Mouse (Mus musculus): ENCODE data around the gene Tbata. TPM values are rescaled to one million over a fixed set of nuclear protein-coding genes. Genes with fewer than 3 reads are reported as not detected.

The Tbata gene
- polyA plus RNA-seq, 1 experiment from 2014 or later: not detected

DNA sequence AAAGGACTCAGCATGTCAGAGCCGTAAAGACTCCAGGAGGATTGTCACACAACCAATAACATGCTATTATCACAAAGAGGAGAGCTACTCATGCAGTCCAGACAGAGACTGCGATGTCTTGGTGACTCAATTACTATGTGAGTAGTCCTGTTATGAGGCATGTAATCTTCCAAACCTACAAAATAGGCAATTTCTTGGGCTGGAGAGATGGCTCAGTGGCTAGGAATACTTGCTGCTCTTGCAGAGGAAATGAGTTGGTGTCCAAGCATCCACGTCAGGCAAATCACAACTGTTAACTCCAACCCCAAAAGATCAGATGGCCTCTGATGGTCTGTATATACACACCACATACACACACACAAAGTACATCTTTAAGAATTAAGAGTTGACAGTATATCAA is 16.1 kb upstream of the Tbata start:
- DNase-seq (ENCODE audit: low spot score) (no peak), ATAC-seq (replicated peaks; ENCODE audit: low FRiP score) (no peak)
- Histone ChIP-seq H3K4me1 (replicated peaks; ENCODE audit: control insufficient read depth, insufficient read depth, low read length) (no peaks in the 10 kb centered on the region), H3K4me3 (ENCODE audit: low read depth, low read length) (no peak overlapping the region), H3K27ac (ENCODE audit: low read depth, low read length) (no peak overlapping the region), H3K36me3 (ENCODE audit: control insufficient read depth, insufficient read depth, low read length) (no peaks in the 10 kb centered on the region), H3K9ac (ENCODE audit: low read length) (no peak overlapping the region), H3K27me3 (ENCODE audit: control insufficient read depth, insufficient read depth, low read length) (no peaks in the 10 kb centered on the region), H3K4me2 (ENCODE audit: low read depth, low read length, severe bottlenecking) (no peak overlapping the region), H3K9me3 (ENCODE audit: control insufficient read depth, low read length) (no peaks in the 10 kb centered on the region)
- WGBS: 87% methylated on average over 3 of the region's 3 CpGs

DNA sequence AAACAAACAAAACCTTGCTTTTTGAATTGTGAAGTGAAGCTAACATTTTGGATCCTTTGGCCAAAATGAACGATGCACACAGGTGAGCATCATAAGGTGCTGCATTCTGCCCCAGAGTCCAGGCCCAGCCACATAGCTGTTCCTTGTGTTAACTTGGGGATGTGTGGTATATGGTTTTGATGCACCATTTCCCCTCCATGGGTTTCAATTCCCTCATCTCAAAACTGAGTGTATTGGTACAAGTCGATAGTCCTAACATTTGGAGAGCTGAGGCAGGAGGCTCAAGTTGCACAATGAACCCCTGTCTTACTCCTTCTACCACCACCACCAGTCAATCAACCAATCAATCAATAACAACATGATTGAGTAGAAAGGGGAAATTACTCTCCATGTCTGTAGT is 15.3 kb upstream of the Tbata start:
- H3K27ac ChIP-seq (ENCODE audit: low read depth, low read length): no peak overlapping the region
- no peaks in the 10 kb centered on the region for H3K9me3 ChIP-seq (ENCODE audit: control insufficient read depth, low read length)
- H3K9ac ChIP-seq (ENCODE audit: low read length): no peak overlapping the region
- no peaks in the 10 kb centered on the region for H3K36me3 ChIP-seq (ENCODE audit: control insufficient read depth, insufficient read depth, low read length)
- H3K4me1 ChIP-seq (replicated peaks; ENCODE audit: control insufficient read depth, insufficient read depth, low read length): no peaks in the 10 kb centered on the region
- DNase-seq (ENCODE audit: low spot score) (no peak), ATAC-seq (replicated peaks; ENCODE audit: low FRiP score) (no peak)
- H3K4me3 ChIP-seq (ENCODE audit: low read depth, low read length): no peak overlapping the region
- WGBS: 93% methylated on average over 2 of the region's 2 CpGs
- no peak overlapping the region for H3K4me2 ChIP-seq (ENCODE audit: low read depth, low read length, severe bottlenecking)
- H3K27me3 ChIP-seq (ENCODE audit: control insufficient read depth, insufficient read depth, low read length): no peaks in the 10 kb centered on the region

DNA sequence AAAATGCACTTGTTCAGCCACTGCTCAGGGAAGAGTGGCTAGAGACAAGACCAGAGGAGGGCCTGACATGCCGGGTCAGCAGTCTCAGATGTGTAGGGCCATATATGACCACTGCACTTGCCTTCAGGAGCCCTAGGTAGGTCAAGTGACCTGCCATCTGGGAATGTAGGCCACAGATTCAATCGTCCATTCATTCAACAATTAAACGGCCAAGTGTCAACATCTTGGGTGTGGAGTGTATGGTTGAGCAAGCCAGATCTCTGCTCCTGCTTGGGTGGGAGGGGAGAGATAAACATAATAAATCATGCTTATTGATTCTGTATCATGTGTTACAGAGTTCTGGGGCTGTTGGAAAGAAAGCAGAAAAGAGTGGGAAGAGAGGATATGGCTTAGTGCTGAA is 13.2 kb upstream of the Tbata start:
- Histone ChIP-seq H3K9ac (ENCODE audit: low read length) (no peak overlapping the region), H3K27me3 (ENCODE audit: control insufficient read depth, insufficient read depth, low read length) (no peaks in the 10 kb centered on the region), H3K27ac (ENCODE audit: low read depth, low read length) (no peak overlapping the region), H3K9me3 (ENCODE audit: control insufficient read depth, low read length) (no peaks in the 10 kb centered on the region), H3K4me1 (replicated peaks; ENCODE audit: control insufficient read depth, insufficient read depth, low read length) (no peaks in the 10 kb centered on the region), H3K4me2 (ENCODE audit: low read depth, low read length, severe bottlenecking) (no peak overlapping the region), H3K36me3 (ENCODE audit: control insufficient read depth, insufficient read depth, low read length) (no peaks in the 10 kb centered on the region), H3K4me3 (ENCODE audit: low read depth, low read length) (no peak overlapping the region)
- WGBS: 79% methylated on average over 3 of the region's 3 CpGs
- ATAC-seq (replicated peaks; ENCODE audit: low FRiP score) (no peak), DNase-seq (ENCODE audit: low spot score) (no peak)

DNA sequence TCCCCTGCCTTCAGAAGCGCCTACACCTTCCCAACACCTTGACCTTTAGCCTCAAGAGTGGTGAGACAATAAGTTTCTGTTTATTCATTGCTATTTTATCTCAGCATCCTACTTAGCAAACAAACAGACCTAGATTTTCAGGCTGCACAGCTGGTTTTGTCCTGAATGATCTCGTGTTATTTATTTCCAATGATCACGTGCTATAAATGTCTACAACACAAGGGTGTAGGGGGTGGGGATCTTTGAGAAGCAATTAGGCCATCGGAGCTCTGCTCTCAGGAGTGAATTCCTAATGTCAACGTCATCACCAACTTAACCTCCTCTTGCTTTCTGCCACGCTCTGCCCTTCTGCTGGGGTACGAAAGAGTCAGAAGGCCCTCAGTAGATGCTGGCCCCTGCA is 11.7 kb upstream of the Tbata start:
- no peak for ATAC-seq (replicated peaks; ENCODE audit: low FRiP score)
- H3K9me3 ChIP-seq (ENCODE audit: control insufficient read depth, low read length): no peaks in the 10 kb centered on the region
- DNase-seq (ENCODE audit: low spot score): no peak
- no peak overlapping the region for H3K27ac ChIP-seq (ENCODE audit: low read depth, low read length)
- H3K4me3 ChIP-seq (ENCODE audit: low read depth, low read length): no peak overlapping the region
- WGBS: 87% methylated on average over 7 of the region's 7 CpGs
- H3K4me2 ChIP-seq (ENCODE audit: low read depth, low read length, severe bottlenecking): no peak overlapping the region
- no peaks in the 10 kb centered on the region for H3K36me3 ChIP-seq (ENCODE audit: control insufficient read depth, insufficient read depth, low read length)
- no peak overlapping the region for H3K9ac ChIP-seq (ENCODE audit: low read length)
- no peaks in the 10 kb centered on the region for H3K4me1 ChIP-seq (replicated peaks; ENCODE audit: control insufficient read depth, insufficient read depth, low read length)
- H3K27me3 ChIP-seq (ENCODE audit: control insufficient read depth, insufficient read depth, low read length): no peaks in the 10 kb centered on the region

DNA sequence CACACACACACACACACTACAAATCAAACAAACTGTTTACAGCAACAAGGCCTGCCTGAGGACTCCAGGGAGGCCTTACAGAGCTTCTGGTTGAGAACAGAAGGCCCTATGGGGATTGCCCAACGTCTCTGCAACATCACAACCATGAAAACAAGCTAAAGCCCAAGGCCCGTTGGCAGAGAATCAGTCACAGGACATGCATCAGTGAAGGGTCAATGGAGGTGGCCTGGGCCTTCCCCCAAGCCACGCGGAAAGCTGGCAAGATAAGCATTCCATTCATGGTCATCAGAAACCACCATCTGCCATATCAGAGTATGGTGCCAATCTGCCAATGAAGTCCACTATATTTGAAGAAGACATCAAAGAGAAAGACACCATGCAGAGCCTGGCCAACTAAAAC is 11.1 kb upstream of the Tbata start:
- H3K4me3 ChIP-seq (ENCODE audit: low read depth, low read length): no peak overlapping the region
- H3K27ac ChIP-seq (ENCODE audit: low read depth, low read length): no peak overlapping the region
- H3K9me3 ChIP-seq (ENCODE audit: control insufficient read depth, low read length): no peaks in the 10 kb centered on the region
- no peaks in the 10 kb centered on the region for H3K4me1 ChIP-seq (replicated peaks; ENCODE audit: control insufficient read depth, insufficient read depth, low read length)
- no peak overlapping the region for H3K4me2 ChIP-seq (ENCODE audit: low read depth, low read length, severe bottlenecking)
- WGBS: 86% methylated on average over 4 of the region's 4 CpGs
- DNase-seq (ENCODE audit: low spot score) (no peak), ATAC-seq (replicated peaks; ENCODE audit: low FRiP score) (no peak)
- H3K27me3 ChIP-seq (ENCODE audit: control insufficient read depth, insufficient read depth, low read length): no peaks in the 10 kb centered on the region
- no peaks in the 10 kb centered on the region for H3K36me3 ChIP-seq (ENCODE audit: control insufficient read depth, insufficient read depth, low read length)
- no peak overlapping the region for H3K9ac ChIP-seq (ENCODE audit: low read length)

DNA sequence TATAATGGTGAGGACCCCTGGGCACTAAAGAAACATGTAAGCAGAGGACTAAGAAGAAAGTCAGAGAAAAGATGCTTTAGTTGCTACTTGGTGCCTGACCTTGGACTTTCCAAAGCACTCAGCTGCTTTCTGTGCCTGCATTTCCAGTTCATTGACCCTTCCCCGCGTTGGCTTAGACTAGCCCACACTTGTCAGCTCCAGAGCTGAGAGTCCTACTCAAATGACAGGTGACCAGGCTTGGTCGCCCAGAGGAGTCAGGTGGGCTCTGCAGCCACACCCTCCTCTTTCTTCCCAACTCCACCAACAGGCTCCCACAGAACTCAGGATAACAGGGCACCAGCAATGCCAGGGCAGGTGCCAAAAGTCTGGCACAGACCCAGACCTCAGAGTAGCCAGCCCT is 9.4 kb upstream of the Tbata start:
- H3K4me1 ChIP-seq (replicated peaks; ENCODE audit: control insufficient read depth, insufficient read depth, low read length): no peaks in the 10 kb centered on the region
- no peaks in the 10 kb centered on the region for H3K36me3 ChIP-seq (ENCODE audit: control insufficient read depth, insufficient read depth, low read length)
- H3K27me3 ChIP-seq (ENCODE audit: control insufficient read depth, insufficient read depth, low read length): no peaks in the 10 kb centered on the region
- H3K4me3 ChIP-seq (ENCODE audit: low read depth, low read length): no peak overlapping the region
- no peaks in the 10 kb centered on the region for H3K9me3 ChIP-seq (ENCODE audit: control insufficient read depth, low read length)
- no peak overlapping the region for H3K4me2 ChIP-seq (ENCODE audit: low read depth, low read length, severe bottlenecking)
- no peak overlapping the region for H3K27ac ChIP-seq (ENCODE audit: low read depth, low read length)
- H3K9ac ChIP-seq (ENCODE audit: low read length): no peak overlapping the region
- no peak for DNase-seq (ENCODE audit: low spot score)
- ATAC-seq (replicated peaks; ENCODE audit: low FRiP score): no peak
- 74% methylated on average over 3 of the region's 3 CpGs for WGBS

DNA sequence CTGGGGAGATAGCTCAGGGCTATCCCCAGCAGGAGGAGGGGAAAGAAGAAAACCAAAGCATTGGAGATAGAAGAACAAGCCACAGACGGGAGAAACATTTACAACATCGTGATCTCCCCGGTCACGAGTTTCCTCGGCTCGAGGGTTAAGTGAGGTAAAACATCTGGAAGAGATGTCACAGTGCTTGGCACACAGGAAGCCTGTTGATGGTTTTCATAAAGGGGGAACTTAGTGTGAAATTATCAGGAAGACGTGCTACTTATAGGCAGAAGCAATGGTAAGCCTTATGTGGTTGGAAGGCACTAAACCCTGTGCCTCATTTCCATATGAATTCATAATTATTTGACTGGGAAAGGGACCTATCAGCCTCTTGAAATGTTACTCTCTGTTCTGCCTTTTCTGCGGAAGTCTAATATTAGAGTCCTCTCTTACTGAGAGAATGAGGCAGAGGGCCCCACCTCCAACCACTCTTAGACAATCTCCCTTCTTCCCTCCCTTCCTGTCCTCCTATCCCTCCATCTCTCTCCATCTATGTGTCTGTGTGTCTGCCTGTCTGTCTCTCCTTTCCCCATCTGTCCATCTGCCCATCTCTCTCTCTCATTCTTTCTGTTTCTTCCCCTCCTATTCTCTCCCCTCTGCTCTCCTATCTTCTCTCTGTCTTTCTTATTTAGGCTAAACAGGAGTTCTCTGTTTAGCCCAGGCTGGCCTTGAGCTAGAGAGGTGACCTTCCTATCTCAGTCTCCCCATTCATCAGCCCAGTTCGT is 4.2 kb upstream of the Tbata start:
- Histone ChIP-seq H3K4me2 (ENCODE audit: low read depth, low read length, severe bottlenecking) (no peak overlapping the region), H3K27me3 (ENCODE audit: control insufficient read depth, insufficient read depth, low read length) (no peaks in the 10 kb centered on the region), H3K4me3 (ENCODE audit: low read depth, low read length) (no peak overlapping the region), H3K9me3 (ENCODE audit: control insufficient read depth, low read length) (no peaks in the 10 kb centered on the region), H3K4me1 (replicated peaks; ENCODE audit: control insufficient read depth, insufficient read depth, low read length) (no peaks in the 10 kb centered on the region), H3K27ac (ENCODE audit: low read depth, low read length) (no peak overlapping the region), H3K9ac (ENCODE audit: low read length) (no peak overlapping the region), H3K36me3 (ENCODE audit: control insufficient read depth, insufficient read depth, low read length) (no peaks in the 10 kb centered on the region)
- 74% methylated on average over 9 of the region's 9 CpGs for WGBS
- ATAC-seq (replicated peaks; ENCODE audit: low FRiP score) (no peak), DNase-seq (ENCODE audit: low spot score) (no peak)

DNA sequence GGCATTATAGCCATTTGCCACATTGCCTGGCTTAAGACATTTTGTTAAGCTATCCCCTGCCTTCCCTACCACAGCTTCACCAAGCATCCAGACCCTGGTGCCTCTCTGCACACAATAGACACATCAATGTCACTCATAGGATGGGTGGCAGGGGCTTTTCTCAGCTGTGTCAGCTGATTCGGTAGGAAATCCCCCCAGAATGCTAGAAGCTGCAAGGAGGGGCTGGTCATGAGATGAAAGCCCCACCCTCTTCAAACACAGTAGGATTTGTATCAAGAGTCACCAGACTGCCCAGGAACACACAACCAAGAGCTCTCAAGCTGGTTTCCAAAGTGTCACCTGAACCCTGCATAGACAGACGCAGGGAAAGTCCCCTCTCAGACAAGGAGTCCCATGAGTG is 3.4 kb upstream of the Tbata start:
- ATAC-seq (replicated peaks; ENCODE audit: low FRiP score): no peak
- DNase-seq (ENCODE audit: low spot score): no peak
- 62% methylated on average over 2 of the region's 2 CpGs for WGBS

DNA sequence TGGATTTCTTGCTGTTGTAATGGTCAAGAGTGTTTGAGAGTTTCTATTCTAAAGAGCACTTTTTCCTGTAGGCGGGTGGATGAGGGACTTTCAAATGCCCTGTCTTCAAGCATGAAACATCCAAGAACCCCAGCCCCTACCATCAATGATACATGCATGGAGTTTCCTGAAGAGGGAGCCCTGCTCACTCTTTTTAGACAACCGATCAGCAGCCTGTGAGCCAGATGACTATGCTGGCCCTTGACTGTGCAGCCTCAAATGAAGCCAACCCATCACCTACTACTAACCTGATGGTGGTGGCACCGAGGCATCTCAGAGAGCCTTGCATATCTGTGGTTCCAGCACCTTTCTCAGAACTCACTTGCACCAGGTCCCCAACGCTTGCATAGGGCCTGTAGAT is 742 bp downstream of the Tbata start:
- H3K9ac ChIP-seq (ENCODE audit: low read length): no peak overlapping the region
- no peaks in the 10 kb centered on the region for H3K27me3 ChIP-seq (ENCODE audit: control insufficient read depth, insufficient read depth, low read length)
- H3K27ac ChIP-seq (ENCODE audit: low read depth, low read length): no peak overlapping the region
- H3K36me3 ChIP-seq (ENCODE audit: control insufficient read depth, insufficient read depth, low read length): no peaks in the 10 kb centered on the region
- no peak for DNase-seq (ENCODE audit: low spot score)
- H3K4me2 ChIP-seq (ENCODE audit: low read depth, low read length, severe bottlenecking): no peak overlapping the region
- H3K9me3 ChIP-seq (ENCODE audit: control insufficient read depth, low read length): no peaks in the 10 kb centered on the region
- no peak for ATAC-seq (replicated peaks; ENCODE audit: low FRiP score)
- 79% methylated on average over 4 of the region's 4 CpGs for WGBS
- no peaks in the 10 kb centered on the region for H3K4me1 ChIP-seq (replicated peaks; ENCODE audit: control insufficient read depth, insufficient read depth, low read length)
- no peak overlapping the region for H3K4me3 ChIP-seq (ENCODE audit: low read depth, low read length)

More for the DNA sequence above, 3.4 kb upstream of the Tbata start:
- H3K9me3 ChIP-seq (ENCODE audit: control insufficient read depth, low read length): no peaks in the 10 kb centered on the region
- H3K36me3 ChIP-seq (ENCODE audit: control insufficient read depth, insufficient read depth, low read length): no peaks in the 10 kb centered on the region
- H3K4me3 ChIP-seq (ENCODE audit: low read depth, low read length): no peak overlapping the region
- H3K27me3 ChIP-seq (ENCODE audit: control insufficient read depth, insufficient read depth, low read length): no peaks in the 10 kb centered on the region
- no peaks in the 10 kb centered on the region for H3K4me1 ChIP-seq (replicated peaks; ENCODE audit: control insufficient read depth, insufficient read depth, low read length)
- no peak overlapping the region for H3K4me2 ChIP-seq (ENCODE audit: low read depth, low read length, severe bottlenecking)
- no peak overlapping the region for H3K9ac ChIP-seq (ENCODE audit: low read length)
- H3K27ac ChIP-seq (ENCODE audit: low read depth, low read length): no peak overlapping the region

Measured in forebrain, embryonic 11.5 days (tissue).